Mouse (Mus musculus): ENCODE results near the gene Fbxo22.
"Not testable (repeated sequence)": the region's sequence is repeated elsewhere in the genome, so short reads cannot be mapped to it uniquely, and the experiment has no call there.

Fbxo22 gene

DNA sequence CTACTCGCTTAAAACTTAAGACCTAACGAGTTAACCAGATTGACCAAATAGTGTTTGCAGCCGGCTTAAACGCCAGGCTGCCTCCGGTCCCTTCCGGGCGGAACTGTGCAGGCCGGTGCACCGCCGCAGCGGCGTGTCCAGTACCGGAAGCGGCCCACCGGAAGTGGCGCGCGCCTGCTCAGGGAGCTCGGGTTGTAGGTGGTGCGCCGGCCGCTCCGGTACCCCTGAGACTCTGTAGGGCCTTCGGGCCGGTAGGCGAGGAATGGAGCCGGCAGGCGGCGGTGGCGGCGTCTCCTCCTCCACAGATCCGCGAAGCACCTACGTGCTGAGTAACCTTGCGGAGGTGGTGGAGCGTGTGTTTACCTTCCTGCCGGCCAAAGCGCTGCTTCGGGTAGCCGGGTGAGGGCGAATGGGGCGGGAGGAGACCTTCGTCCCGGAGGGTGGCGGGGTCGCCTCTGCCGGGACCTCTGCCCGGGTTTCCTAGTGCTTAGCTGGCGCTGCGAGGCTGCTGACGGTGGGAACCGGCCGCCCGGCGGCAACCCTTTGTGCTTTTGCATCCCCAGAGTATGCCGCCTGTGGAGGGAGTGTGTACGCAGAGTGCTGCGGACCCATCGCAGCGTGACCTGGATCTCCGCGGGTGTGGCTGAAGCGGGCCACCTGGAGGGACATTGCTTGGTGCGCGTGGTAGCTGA, at the start of gene Fbxo22:
Fbxo22 (plus strand) TSS at position 136 of the 692 bp plus-strand sequence.
- peak; percentile 30 for DNase-seq (ENCODE audit: low spot score)

DNA sequence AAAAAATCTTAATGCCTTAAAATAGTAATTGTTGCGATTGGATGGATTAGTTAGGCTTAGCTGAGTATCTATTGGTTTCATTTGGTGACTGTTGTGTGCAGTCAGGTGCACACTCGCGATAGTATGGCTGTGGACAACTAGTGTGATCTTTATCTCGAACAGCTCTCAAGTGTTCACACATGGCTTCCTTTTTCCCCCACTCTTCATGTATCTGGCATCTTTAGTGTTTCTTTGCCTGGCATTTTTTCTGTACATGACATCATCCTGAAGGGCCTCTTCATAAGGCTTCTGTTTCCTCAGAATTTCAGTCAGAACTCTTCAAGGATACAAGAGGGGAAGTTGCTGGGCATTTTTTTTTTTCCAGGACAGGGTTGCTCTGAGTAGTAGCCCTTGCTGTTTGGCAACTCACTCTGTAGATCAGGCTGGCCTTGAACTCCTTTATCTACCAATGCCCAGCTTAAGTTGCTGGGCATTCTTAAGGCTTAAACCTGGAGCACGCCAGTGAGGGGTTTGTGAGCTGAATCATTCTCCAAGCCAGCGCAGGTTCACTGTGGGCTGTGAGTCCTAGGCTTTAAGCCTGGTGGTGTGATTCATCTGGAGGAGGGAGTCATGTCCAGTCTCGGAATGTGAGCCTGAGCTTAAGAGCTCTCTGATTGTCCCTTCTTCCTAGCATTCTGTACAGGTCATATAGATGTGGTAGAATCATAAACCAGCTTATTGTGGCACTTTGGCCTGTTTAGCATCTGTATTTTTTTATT, 37.9 kb upstream of the Fbxo22 start:
- DNase-seq (ENCODE audit: low spot score) = no peak

- no peak for DNase-seq (ENCODE audit: low spot score)
Observed at GRCm38 (mm10) chr9:55172195-55172685, 36.5 kb upstream of the Fbxo22 start.

DNA sequence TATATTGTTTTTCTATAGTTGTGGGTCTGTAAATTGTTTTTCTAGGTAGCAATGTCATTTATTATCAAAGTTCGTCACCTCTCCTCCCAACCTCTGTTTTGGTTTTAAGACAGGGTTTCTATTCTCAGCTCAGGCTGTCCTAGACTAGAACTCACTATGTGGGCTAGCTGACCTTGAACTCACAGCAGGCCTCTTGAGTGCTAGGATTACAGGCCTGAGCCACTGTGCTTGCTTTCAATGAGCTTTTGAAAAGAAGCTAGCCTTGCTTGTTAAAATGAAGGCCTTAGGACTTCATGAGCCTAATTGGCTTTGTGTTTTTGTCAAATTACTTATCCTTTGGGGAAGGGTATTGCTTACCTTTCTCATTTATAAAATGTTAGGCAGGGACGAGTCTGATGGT, 34.5 kb upstream of the Fbxo22 start:
- no peak for DNase-seq (ENCODE audit: low spot score)

DNA sequence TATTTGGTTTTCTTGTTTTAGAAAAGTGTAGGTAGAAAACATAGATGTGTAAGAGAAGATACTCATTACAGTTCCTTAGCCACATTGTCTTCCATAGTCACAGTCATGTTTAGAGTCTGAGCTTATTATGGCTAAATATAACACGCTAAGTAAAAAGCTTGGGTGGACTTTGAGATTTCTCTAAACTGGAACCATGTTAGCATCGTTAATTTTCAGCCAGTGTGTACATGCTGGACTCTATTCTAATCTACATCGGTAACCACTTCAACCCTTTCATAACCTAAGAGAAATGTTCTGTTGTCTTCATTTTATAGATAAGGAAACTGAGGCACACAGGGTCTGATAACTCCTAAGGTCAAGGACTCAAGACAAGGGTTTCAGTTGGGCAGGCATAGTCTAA, 12.8 kb upstream of the Fbxo22 start:
- DNase-seq (ENCODE audit: low spot score) = no peak

DNA sequence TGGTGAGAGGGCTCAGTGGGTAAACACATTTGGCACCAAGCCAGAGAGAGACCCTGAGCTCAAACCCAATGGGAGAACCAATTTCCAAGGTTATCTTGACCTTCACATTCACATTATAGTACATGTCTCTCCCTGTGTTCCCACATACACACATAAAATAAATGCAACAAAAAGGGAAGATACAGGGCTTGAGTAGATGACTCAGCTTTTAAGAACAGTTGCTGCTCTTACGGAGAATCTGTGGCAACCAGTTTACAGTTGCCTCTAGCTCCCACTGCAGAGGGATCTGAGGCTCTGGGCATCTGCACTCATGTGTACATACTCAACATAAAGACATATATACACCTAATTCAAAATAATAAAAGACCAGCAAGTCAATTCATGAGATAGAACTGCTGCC, 10.5 kb upstream of the Fbxo22 start:
- no peak for DNase-seq (ENCODE audit: low spot score)

- no peak for DNase-seq (ENCODE audit: low spot score)
Observed at GRCm38 (mm10) chr9:55199348-55199747, 9.4 kb upstream of the Fbxo22 start.

GRCm38 (mm10) chr9:55208458-55208789, 301 bp upstream of the Fbxo22 start:
- no peak for DNase-seq (ENCODE audit: low spot score)

DNA sequence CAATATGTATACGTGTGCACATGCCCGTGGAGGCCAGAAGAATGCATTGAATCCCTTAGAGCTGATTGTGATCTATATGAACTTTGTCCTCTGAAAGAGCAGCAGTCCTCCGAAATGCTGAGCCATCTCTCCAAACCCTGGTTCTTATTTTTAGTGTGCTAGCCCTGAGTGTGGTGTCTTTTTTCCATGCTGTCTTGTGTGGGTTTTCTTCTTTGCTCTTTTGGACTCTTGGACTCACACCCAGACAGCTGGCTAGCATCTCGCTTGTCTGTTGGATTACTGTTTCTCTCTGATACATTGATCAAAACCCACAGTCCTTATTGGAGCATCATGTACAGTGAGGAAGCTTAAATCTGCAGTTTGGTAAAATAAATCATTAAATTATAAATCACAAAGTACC, 2.9 kb downstream of the Fbxo22 start:
- DNase-seq (ENCODE audit: low spot score) = no peak

GRCm38 (mm10) chr9:55213396-55213795, 4.7 kb downstream of the Fbxo22 start:
- DNase-seq (ENCODE audit: low spot score) = no peak

DNA sequence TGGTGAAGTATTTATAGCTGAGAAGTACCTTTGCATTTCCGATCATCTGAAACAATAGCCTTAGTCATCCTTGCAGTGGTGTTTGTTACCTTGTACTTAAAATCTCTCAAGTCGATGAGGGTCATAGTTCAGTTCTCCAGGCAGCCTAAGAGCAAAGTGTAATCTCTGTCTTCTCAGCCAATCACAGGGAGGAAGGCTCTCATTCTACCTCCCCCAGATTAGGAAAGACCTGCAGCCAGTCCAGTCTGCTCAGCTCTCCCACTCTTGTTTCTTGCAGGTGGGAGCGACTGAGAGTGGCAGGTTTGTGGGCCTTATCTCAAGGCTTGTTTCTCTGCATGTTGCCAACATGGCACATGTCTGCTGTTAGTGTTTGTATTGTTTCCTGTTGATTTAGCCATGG, 6.3 kb downstream of the Fbxo22 start:
- no peak for DNase-seq (ENCODE audit: low spot score)

- DNase-seq (ENCODE audit: low spot score) = no peak
Observed at GRCm38 (mm10) chr9:55215648-55216047, 6.9 kb downstream of the Fbxo22 start.

GRCm38 (mm10) chr9:55216078-55216477, 7.4 kb downstream of the Fbxo22 start:
- DNase-seq (ENCODE audit: low spot score) = no peak

GRCm38 (mm10) chr9:55217381-55217780, 8.7 kb downstream of the Fbxo22 start:
- no peak for DNase-seq (ENCODE audit: low spot score)

DNA sequence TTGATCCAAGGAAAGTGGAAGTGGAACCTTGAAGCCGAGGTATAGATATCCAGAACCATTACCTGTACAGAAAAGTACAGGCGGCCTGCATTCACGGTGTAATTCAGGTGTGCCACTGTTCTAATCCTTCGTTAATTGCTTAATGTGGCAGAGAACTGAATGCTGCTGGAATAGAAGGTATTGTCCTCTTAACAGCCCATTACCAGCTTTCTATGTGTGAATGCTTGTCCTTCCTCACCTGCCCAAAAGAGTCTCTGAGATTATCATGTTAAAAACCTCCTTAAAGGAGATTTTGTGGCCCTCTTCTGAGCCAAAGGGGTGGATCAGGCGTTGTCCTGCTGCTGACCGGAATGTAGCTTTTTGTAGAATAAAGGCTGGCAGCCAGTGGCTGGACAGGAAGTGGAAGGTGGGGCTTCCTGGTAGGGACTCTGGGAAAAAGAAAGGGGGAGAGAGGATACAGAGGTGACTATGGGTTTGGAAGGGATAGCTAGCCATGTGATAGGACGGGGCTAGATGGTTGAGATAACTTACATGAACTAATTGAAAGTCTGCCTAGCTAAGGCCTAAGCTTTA, 16.5 kb downstream of the Fbxo22 start:
- no peak for DNase-seq (ENCODE audit: low spot score)

GRCm38 (mm10) chr9:55226251-55226650, 17.5 kb downstream of the Fbxo22 start:
- DNase-seq (ENCODE audit: low spot score) = no peak

DNA sequence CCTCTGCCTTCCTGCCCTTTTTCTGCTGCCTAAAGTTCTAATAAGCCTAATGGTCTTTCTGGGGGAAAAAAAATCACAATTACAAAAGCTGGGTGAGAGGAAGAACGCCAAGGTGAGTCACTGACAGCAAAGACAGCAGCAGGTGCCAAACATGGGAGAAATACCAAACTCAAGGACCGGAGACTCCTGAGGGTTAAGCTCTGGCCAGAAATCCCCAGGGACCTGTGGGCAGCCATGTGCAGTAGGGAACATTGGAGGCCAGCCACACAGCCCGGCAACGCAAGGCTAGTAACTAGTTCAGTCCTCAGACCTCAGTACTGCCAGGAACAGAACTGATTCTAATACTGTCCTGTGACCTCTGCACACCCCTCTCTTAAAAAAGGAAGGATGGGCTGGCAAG, 19.4 kb downstream of the Fbxo22 start:
- DNase-seq (ENCODE audit: low spot score) = no peak

DNA sequence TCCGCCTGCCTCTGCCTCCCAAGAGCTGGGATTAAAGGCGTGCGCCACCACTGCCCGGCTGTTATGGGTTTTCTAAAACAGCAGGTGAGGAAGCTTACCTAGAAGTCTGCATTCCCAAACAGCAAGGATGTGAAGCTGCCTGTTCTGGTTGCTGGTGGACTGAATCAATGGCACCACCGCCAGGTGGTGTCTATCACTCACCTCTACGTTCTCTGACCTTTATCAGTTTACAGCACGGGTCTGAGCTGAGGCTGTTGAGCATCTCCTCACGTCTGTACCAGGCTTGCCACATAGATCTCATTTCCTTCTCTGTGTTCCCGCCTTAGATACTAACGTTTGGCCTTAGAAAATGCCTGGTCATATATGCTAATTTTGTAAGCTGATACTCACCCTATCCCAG, 20.3 kb downstream of the Fbxo22 start:
- no peak for DNase-seq (ENCODE audit: low spot score)

DNA sequence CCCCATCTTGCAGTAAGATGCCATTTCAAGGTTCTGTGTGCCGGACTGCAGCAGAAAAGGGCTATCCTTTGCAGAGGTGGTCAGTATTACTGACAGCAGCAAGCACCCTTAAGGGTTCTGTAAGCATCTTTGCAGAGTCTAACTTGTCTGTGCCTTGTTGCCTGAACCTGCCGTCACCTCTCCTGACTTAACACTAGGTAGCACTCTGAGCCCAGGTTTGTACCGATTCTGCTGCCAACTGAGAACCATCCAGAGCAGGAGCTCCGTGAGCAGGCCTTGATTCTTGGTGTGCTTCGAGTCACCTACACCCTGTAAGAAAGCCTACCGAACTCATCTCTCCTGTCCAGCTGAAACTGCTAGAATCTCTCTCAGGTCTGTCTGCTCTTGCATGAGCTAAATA, 22.8 kb downstream of the Fbxo22 start:
- no peak for DNase-seq (ENCODE audit: low spot score)

DNA sequence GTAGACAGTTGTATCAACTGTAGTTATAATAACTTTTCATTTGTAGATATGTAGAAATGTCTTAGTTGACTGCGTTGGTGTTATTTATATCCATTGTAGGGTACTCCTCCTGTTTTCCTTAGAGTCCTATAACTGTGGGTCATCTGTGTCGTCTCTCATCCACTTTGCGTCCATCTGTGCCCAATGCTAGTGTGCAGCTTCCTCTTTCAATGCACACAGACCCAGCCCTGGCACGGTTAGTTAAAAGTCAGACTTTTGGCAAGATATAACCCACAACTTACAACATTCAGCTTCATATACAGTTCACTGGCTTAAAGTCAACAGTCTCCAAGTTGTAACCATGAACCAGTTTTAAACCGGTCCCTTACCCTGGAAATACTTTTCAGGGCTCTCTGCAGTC, 23.4 kb downstream of the Fbxo22 start:
- no peak for DNase-seq (ENCODE audit: low spot score)

GRCm38 (mm10) chr9:55232586-55232985, 23.9 kb downstream of the Fbxo22 start:
- no peak for DNase-seq (ENCODE audit: low spot score)

- DNase-seq (ENCODE audit: low spot score) = not testable (repeated sequence)
Observed at GRCm38 (mm10) chr9:55233076-55233475, 24.4 kb downstream of the Fbxo22 start.

All from urinary bladder, postnatal 10 days (tissue).